Mouse (Mus musculus): ENCODE measurements around the gene Cpne4.

GRCm38 (mm10) chr9:105028311-105028710 is 481.2 kb downstream of the Cpne4 start:
- TF ChIP-seq CTCF (IDR thresholded peaks at IDR 0.05; ENCODE audit: insufficient read depth, low read depth, low read length), result no peak
- TF ChIP-seq POLR2A (IDR thresholded peaks at IDR 0.05; ENCODE audit: insufficient read depth, low read depth, low read length), result no peak

Measured in olfactory bulb, adult 2 months (tissue).